Mouse (Mus musculus): ENCODE data around the gene Taok2.

The Taok2 gene

GRCm38 (mm10) chr7:126853454-126853853 is 31.0 kb downstream of the Taok2 start:
- no peak for TF ChIP-seq GATA4 (IDR thresholded peaks at IDR 0.05; ENCODE audit: insufficient replicate concordance, low read length)

DNA sequence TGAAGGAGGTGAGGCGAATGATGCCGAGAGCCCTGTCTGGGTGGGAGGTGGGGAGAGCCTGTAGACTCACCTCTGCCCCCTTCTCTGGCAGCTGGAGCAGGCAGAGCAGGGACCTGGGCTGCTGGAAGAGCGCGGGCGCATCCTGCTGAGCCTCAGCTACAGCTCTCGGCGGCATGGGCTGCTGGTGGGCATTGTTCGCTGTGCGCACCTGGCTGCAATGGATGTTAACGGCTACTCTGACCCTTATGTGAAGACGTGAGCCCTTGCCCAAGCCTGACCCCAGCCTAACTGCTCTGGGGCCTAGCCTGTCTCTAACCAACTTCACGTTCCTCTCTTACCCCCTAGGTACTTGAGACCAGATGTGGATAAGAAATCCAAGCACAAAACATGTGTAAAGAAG is 33.3 kb downstream of the Taok2 start:
- TF ChIP-seq GATA4 (IDR thresholded peaks at IDR 0.05; ENCODE audit: insufficient replicate concordance, low read length) = no peak

- TF ChIP-seq GATA4 (IDR thresholded peaks at IDR 0.05; ENCODE audit: insufficient replicate concordance, low read length) = no peak
Observed at GRCm38 (mm10) chr7:126850161-126850560, 34.3 kb downstream of the Taok2 start.

DNA sequence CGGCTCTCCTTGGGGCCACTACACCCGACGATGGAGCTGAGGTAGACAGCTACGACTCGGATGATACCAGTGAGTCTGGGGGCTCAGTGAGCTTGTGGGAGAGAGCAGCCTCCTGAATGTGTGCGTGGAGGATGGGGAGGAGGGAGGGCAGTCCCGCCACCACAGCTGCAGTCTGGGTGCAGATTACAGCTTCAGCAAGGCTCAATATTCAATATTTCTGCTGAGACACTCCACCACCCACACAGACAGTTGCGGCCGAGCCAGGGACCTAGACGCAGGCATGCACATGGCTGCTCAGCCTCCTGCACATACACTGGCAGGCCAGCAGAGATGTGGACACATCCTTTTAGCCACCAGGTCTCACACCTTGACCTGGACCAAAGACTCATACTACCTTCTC is 35.7 kb downstream of the Taok2 start:
- TF ChIP-seq GATA4 (IDR thresholded peaks at IDR 0.05; ENCODE audit: insufficient replicate concordance, low read length) = no peak

DNA sequence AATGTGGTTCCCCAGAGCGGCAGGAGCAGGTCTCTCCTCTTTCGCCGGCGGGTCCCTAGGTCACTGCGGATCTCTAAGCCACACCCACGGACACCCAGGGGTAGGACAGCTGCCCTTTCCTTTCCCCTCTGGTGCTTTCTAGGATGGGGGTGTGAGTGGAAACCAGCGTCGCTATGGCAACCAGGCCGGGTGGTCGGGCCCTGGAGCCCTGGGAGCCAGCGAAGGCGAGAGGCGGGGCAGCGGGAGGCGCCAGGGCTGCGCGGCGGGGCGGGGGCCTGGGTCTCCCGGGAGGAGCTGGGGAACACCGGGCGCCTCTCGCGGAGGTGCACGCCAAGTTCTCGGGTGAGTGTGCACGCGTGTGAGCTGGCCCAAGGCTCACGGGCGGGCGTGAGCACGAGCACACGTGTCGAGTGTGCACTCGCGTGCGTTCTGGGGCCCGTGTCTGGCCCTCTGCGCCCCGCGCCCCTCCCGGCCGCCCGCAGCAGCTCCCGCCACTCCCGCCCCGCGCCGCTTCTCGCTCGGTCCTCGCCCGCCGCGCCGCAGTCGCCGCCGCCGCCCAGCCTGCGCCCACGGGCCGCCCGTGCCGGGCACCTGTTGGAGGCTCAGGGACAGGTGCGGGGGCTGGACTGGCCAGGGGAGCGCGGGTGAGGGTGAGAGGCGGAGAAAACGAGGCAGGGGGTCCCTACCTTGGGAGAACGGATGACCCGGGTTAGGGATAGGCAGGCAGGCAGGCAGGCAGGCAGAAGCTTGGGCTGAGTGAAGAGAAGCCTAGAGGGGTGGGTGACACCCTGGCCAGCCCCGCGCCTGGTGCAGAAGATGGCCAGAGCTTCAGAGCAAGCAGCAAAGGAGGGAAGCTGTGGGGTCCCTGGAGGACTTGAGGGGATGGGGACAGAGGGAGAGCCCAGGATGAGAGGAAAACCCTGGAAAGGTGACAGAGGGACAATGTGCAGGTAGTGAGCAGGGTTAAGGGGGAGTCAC is 36.8 kb downstream of the Taok2 start:
- TF ChIP-seq GATA4 (IDR thresholded peaks at IDR 0.05; ENCODE audit: insufficient replicate concordance, low read length) = no peak

GRCm38 (mm10) chr7:126847116-126847420 is 37.4 kb downstream of the Taok2 start, which contains the start of gene Doc2a:
Gene Doc2a, plus strand, starts transcription at chr7:126847416.
- TF ChIP-seq GATA4 (IDR thresholded peaks at IDR 0.05; ENCODE audit: insufficient replicate concordance, low read length) = no peak

DNA sequence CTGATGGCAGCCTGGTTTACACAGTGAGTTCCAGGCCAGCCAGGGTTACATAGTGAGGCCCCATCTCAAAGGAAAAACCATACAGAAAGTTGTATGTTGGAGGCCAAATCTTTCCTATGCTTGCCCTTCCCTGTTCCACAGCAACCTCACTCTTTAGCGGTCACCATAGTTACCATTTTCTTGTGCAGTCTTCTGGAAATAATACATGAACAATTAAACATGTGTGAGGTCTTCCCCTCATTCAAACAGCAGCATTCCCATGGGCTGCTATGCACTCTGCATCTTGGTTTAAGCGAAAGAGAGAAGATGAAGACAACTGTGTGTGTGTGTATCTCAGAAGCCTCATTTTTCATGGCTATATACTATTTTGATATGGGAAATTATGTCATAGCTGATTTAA is 39.0 kb downstream of the Taok2 start:
- TF ChIP-seq GATA4 (IDR thresholded peaks at IDR 0.05; ENCODE audit: insufficient replicate concordance, low read length) = no peak

- no peak for TF ChIP-seq GATA4 (IDR thresholded peaks at IDR 0.05; ENCODE audit: insufficient replicate concordance, low read length)
Observed at GRCm38 (mm10) chr7:126843276-126843675, 41.2 kb downstream of the Taok2 start.

- no peak for TF ChIP-seq GATA4 (IDR thresholded peaks at IDR 0.05; ENCODE audit: insufficient replicate concordance, low read length)
Observed at GRCm38 (mm10) chr7:126833294-126833693, 51.2 kb downstream of the Taok2 start.

DNA sequence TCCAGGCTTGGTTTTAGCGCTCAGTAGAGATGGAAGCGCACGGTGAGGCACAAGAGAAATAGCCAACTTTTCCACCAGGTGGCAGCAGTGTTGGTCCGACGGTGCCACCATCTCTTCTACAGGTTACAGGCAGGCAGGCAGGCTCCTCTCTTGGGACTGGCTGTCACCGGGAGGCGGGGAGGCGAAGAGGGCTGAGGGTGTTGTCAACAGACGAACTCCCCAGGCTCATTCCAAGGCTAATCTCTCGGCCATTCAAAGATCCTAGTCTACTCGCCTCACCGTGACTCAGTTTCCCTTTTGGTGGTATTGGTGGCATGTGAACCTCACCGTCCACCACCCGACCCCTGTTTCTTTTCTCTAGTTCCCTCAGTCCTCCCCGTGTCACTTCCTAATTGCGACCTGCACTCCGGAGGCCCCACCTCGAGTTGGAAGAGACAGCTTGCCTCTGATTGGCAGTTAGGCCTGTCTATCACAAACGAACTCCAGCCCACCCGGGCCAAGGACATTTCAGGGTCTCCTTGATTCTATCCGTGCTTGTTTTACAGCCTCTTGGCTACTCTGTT is 52.4 kb downstream of the Taok2 start:
- no peak for TF ChIP-seq GATA4 (IDR thresholded peaks at IDR 0.05; ENCODE audit: insufficient replicate concordance, low read length)

GRCm38 (mm10) chr7:126831539-126831938 is 53.0 kb downstream of the Taok2 start, which contains the start of gene 4930451I11Rik:
Gene 4930451I11Rik, minus strand, starts transcription at chr7:126831639.
- TF ChIP-seq GATA4 (IDR thresholded peaks at IDR 0.05; ENCODE audit: insufficient replicate concordance, low read length) = no peak

DNA sequence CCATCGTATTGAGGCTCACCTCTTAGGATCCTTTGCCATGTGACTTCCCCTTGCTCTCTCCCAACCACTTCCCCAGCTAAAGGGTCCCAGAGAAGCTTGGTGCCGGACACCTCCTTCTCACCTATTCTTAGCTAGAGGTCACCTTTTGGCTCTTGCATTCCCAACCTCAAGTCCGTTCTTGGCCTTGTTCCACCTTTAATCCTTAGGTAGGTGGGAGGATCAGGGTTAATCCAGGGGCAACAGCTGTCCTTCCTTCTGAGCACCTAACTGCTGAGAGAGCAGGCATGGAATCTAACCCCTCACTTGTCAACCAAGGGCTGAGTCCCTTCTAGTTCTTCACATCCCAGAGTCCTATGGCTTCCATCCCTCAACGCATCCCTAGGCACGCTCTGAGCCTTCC is 58.6 kb downstream of the Taok2 start:
- TF ChIP-seq GATA4 (IDR thresholded peaks at IDR 0.05; ENCODE audit: insufficient replicate concordance, low read length) = no peak

DNA sequence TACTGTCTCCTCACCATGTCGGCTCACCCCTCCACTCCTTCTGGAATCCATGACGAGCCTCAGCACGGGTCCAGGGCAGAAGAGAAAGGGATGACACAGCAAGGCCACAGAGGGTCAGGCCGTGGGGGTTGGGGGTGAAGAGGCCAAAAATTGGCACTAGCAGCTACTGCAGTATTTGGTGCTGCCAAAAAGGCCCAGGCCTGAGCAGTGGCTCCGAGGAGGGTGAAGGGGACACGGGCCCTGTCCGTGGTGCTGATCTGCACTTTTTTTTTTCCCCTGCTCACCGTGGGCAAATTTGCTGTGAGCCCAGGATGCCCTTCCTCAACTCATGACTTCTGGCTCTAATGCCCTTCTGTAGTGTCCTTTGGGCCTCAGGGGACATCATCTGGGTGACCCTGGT is 59.1 kb downstream of the Taok2 start:
- no peak for TF ChIP-seq GATA4 (IDR thresholded peaks at IDR 0.05; ENCODE audit: insufficient replicate concordance, low read length)

GRCm38 (mm10) chr7:126823940-126824339 is 60.6 kb downstream of the Taok2 start:
- TF ChIP-seq GATA4 (IDR thresholded peaks at IDR 0.05; ENCODE audit: insufficient replicate concordance, low read length) = no peak

DNA sequence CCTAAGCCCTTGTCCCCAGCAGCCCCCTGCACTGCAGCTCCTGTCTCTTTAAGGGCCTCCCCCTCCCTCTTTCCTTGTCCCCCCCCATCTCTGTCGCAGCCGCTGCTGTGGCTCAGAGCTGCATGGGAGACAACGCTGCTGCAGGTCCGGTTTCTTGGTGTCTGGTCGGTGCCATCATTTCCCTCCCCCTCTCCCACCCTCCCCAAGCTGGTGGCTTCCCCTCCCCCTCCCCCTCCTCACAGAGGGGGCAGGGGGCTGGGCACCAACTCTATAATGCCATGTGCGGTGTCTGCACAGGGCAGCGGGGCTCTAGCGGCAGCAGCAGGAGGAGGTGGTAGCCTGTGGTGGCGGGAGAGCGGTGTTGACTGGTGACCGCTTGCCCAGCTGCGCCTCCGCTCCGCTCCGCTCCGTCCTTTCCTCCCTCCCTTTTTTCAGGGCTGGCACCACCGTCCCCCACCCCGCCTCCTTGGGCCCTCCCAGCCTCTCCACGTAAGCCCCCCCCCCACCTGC is 61.2 kb downstream of the Taok2 start:
- no peak for TF ChIP-seq GATA4 (IDR thresholded peaks at IDR 0.05; ENCODE audit: insufficient replicate concordance, low read length)

- no peak for TF ChIP-seq GATA4 (IDR thresholded peaks at IDR 0.05; ENCODE audit: insufficient replicate concordance, low read length)
Observed at GRCm38 (mm10) chr7:126822741-126823140, 61.8 kb downstream of the Taok2 start.
